Mouse (Mus musculus) right cerebral cortex, postnatal 25 days (tissue): Measurements from ENCODE around the gene Ccdc155.

Source experiments
- DNase-seq: peaks from one replicate; pipeline ENCODE4 v3.0.0; 2022

Gene Ccdc155

GRCm38 (mm10) chr7:45141914-45142313 is 62.8 kb downstream of the Ccdc155 start:
- no peak for DNase-seq

DNA sequence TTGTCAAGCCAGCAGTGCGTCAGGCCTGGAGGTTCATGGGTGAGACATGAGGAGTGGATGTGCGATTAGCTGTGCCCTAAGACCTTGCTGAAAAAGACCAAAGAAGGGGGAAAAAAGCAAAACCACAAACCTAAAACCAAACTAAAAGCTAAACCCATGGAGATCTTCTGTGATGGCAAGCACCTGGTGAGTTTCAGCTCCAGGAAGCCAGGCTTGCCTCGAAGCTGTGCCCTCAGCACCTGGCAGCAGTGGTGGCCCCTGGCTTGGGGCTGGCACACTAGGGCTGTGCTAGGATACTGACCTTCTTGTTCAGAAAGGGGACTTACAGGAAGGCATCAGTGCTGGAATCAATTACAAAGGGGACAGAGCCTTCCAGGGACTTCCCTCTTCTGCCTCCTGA is 63.4 kb downstream of the Ccdc155 start:
- DNase-seq: no peak

- no peak for DNase-seq
Measured at GRCm38 (mm10) chr7:45139904-45140723, 64.6 kb downstream of the Ccdc155 start.

DNA sequence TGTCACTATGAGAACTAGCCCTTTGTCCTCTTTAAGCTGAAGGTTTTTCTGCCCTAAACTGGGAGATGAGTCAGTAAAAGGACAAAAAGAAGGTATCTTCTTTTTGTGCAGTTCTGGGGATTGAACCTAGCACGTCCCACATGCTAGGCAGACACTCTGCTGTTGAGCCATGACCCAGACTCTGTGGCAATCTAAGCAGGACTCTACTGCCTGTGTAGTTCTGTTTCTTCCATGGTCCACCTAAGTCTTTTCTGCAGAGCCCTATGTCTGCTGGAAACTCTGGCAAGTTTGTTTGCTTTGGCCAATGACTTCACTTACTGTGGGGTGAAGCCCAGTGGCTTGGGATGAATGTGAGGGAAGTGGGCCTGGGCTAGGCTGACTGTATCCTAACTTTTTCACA is 66.3 kb downstream of the Ccdc155 start:
- no peak for DNase-seq

- DNase-seq: no peak
Measured at GRCm38 (mm10) chr7:45137171-45138006, 67.3 kb downstream of the Ccdc155 start.

DNA sequence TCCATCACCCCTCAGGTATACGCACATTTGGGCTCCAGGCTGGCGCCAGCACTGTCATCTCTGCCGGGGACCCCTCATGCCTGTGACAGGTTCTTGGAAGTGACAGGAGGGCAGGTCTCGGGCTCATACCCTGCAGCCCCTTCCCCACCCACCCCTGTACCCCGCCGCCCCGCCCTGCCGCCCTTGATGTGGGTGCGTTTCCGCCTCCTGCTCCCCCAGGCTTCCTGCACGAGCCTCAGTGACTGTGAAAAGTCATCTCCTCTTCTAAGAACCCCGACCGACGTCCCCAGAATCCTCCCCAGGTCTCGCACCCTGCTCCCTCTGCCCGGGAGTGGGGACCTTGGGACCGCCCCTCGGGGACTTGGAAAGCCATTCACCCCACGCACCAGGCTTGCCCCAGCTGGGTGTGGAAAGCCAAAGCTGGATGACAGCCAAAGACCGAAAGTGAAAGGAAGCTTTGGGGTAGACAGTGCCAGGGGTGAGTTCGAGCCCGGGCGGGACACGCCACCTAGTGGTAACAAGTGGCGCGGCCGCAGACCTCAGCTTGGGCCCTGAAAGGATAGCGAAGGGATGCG is 68.6 kb downstream of the Ccdc155 start, which contains the start of the genes Gm45713 and Flt3l:
TSS of gene Gm45713 (minus strand) at position 239 of the 575 bp plus-strand sequence.
TSS of gene Flt3l (minus strand) at position 440 of the 575 bp plus-strand sequence.
- peak; percentile 84 for DNase-seq

DNA sequence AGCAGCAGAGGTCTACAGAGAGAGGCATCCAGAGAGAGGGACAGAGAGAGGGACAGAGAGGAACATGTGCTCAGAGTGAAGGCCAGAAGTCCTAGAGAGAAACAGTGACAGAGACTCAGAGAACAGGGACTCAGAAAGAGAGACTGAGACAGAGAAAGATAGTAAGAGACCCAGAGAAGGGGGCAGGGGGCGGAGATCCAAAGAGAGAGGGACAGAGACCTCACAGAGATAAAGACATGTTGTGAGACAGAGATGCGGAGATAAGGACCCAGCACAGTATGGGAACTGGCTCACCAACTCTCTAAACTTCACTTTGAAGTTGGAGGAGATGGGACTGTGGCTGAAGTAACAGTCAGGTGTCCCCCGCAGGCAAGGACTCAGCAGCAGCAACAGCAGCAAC is 69.3 kb downstream of the Ccdc155 start:
- DNase-seq: no peak

DNA sequence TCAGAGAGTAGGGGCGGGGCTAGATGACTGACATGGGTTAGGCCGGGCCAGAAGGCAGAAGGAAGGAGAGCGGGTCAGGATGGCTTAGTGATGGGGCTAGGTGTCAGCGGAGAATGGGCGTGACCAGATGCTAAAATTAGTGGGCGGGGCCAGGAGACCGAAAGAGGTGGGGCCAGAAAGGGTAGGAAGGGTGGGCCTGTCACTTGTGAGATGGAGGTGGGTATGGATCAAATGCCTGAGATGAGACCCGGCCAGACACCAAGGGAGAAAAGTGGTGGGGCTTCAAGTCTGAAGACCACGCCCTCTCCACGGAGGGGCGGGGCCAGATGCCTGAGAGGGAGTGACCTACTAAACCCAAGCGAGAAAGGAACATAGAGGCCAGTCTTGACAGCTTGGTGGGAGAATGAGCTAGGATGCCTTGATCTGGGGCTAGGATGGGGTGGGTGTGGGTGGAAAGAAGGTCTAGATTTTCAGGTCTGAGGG is 70.1 kb downstream of the Ccdc155 start:
- DNase-seq: no peak
